In the genomic region with DNA sequence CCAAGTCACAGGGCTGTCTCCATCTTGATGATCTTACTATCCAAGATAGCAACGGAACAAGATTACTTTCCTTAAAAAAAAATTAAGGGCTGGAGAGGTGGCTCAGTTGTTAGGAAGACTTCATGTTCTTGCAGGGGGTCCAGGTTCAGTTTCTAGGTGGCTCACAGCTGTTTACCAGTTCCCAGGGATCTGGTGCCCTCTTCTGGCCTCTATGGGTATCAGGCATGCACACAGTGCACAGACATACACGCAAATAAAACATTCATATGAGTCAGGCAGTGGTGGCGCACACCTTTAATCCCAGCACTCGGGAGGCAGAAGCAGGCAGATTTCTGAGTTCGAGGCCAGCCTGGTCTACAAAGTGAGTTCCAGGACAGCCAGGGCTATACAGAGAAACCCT, we compare ENCODE assay signal across 7 mouse cellular contexts. TPM values are rescaled to one million over a fixed set of nuclear protein-coding genes. Genes with fewer than 3 reads are reported as not detected.
DNase-seq lines count a peak whose midpoint lies in the region; ATAC-seq and TF ChIP-seq lines count a peak whose summit lies in the region.
"Not testable (repeated sequence)": the region's sequence is repeated elsewhere in the genome, so short reads cannot be mapped to it uniquely, and the experiment has no call there.

No protein-coding gene starts in this region.

- DNase-seq in Patski (ENCODE audit: low read depth, low spot score): not testable (repeated sequence)
- peak; percentile 63 to 68 for DNase-seq in cerebellum, postnatal 10 days
- peak; percentile 67 for DNase-seq in forelimb bud, embryonic 11.5 days (ENCODE audit: low read depth, low spot score)
- DNase-seq in hindbrain, embryonic 10.5 days (ENCODE audit: low spot score): peak; percentile 42
- peak; percentile 45 to 57 for DNase-seq in layer of hippocampus, postnatal 10 days (ENCODE audit: low spot score in 2 of 2)
- DNase-seq in lung, postnatal 25 days (ENCODE audit: low spot score): peak; percentile 59
- peak; percentile 27 for DNase-seq in retina, postnatal 7 days (ENCODE audit: low read depth, low spot score)

- TF ChIP-seq CTCF in Patski (IDR thresholded peaks at IDR 0.05): peak; percentile 87

- in situ Hi-C loops in Patski (cut with MboI; ENCODE audit: low pct_unique_long_range_greater_than_20kb): not testable (repeated sequence)

- CTCF ChIA-PET in Patski (lab: Charles Lee): interaction anchor here (1.0 to 2.7 kb wide), 3 partner anchors 8 to 99 kb away, joined by 3 to 15 read pairs (median 3); no protein-coding TSS in a partner anchor

- WGBS in hindbrain, embryonic 10.5 days: 58% methylated on average over 5 of the region's 5 CpGs

- POLR2A ChIA-PET in Patski (lab: Charles Lee): not testable (repeated sequence)

- H3K27me3 ChIP-seq in Patski; hindbrain, embryonic 10.5 days (ENCODE audit: insufficient read depth, poor library complexity, severe bottlenecking): not testable (repeated sequence)

- H3K4me1 ChIP-seq in hindbrain, embryonic 10.5 days (replicated peaks): not testable (repeated sequence)

- not testable (repeated sequence) for ATAC-seq in Patski

- not testable (repeated sequence) for H3K4me3 ChIP-seq in hindbrain, embryonic 10.5 days

- not testable (repeated sequence) for H3K9me3 ChIP-seq in hindbrain, embryonic 10.5 days

- H3K27ac ChIP-seq in hindbrain, embryonic 10.5 days: not testable (repeated sequence)

- H3K36me3 ChIP-seq in hindbrain, embryonic 10.5 days: not testable (repeated sequence)

RNA-seq across cellular contexts. Expression of gene Ccdc130, which starts 15.5 kb away (rescaled TPM):
- polyA plus RNA-seq in Patski (2021): 21.3 TPM
- 22.2 and 27.2 TPM in 2 replicates for polyA plus RNA-seq in hindbrain, embryonic 10.5 days (2016; fragmentation: Nextera tagmentation; extraction: Ambion mirVana)
- total RNA-seq in layer of hippocampus, postnatal 10 days (2021): 10 to 100 TPM; 22.1 to 25.5 TPM

RNA-seq across cellular contexts. Expression of gene Mri1, which starts 28.5 kb away (rescaled TPM):
- polyA plus RNA-seq in Patski (2021): 49.0 TPM
- 65.3 and 72.1 TPM in 2 replicates for polyA plus RNA-seq in hindbrain, embryonic 10.5 days (2016; fragmentation: Nextera tagmentation; extraction: Ambion mirVana)
- 10 to 100 TPM; 27.4 to 29.0 TPM for total RNA-seq in layer of hippocampus, postnatal 10 days (2021)

RNA-seq across cellular contexts. Expression of gene D8Ertd738e, which starts 36.1 kb away (rescaled TPM):
- polyA plus RNA-seq in Patski (2021): 227 TPM
- polyA plus RNA-seq in hindbrain, embryonic 10.5 days (2016; fragmentation: Nextera tagmentation; extraction: Ambion mirVana): 386 TPM in 2 replicates
- 100 to 1,000 TPM; 138 to 140 TPM for total RNA-seq in layer of hippocampus, postnatal 10 days (2021)

RNA-seq across cellular contexts. Expression of gene Zswim4, which starts 48.8 kb away (rescaled TPM):
- 22.4 TPM for polyA plus RNA-seq in Patski (2021)
- polyA plus RNA-seq in hindbrain, embryonic 10.5 days (2016; fragmentation: Nextera tagmentation; extraction: Ambion mirVana): 36.9 and 53.5 TPM in 2 replicates
- total RNA-seq in layer of hippocampus, postnatal 10 days (2021): 10 to 100 TPM; 18.0 to 18.3 TPM
